Mouse (Mus musculus): ENCODE measurements at regions not wholly inside any gene's neighbourhood (a gene's known extent, or its start where the extent isn't known, plus 50 kb on each side); places are given as distances from the start of the nearest gene placed in this dataset.

DNA sequence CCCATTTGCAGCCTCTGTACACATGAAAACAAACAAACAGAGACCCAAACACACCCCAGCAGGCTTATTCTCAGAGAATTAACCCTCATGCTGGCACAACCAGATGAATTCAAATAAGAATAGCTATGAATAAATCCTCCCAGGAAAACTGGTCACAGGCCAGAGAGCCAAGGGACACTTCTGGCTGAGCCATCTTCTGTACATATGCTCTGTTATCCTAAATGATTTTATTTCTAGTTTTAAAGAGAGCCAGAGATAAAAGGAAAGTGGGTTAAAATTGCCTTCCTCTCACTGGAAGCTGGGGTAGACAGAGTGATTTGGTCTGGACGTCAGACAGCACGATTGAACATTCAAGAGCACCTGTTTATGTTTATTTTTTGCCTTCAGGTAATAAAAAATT lies 190.4 kb downstream of the Satb1 start:
- no peak for TF ChIP-seq CTCF (IDR thresholded peaks at IDR 0.05; ENCODE audit: low read depth)
- no peak for TF ChIP-seq EP300 (optimal IDR thresholded peaks at IDR 0.05)
